Mouse (Mus musculus) right cerebral cortex, postnatal 36 days (tissue): Measurements from ENCODE around the gene Patz1.

ENCODE experiments used
- DNase-seq, 2 experiments: peaks; one replicate each; pipeline ENCODE4 v3.0.0; 2022; ENCODE audit warnings: low spot score in 2 of 2, mixed read lengths in 1 of 2

Gene Patz1

GRCm38 (mm10) chr11:3288521-3289301 lies at the start of gene Patz1:
TSS of gene Patz1 (plus strand) at chr11:3288874.
- DNase-seq: peak; percentile 30 to 34

GRCm38 (mm10) chr11:3242395-3242794 lies 46.3 kb upstream of the Patz1 start:
- no peak for DNase-seq

- DNase-seq: no peak
These were observed 44.9 kb upstream of the Patz1 start for GRCm38 (mm10) chr11:3243771-3244170.

- no peak for DNase-seq
These were observed 41.3 kb upstream of the Patz1 start for GRCm38 (mm10) chr11:3247387-3247786.

GRCm38 (mm10) chr11:3259537-3259936 lies 29.1 kb upstream of the Patz1 start:
- DNase-seq: no peak

- DNase-seq: no peak
These were observed 23.2 kb upstream of the Patz1 start for GRCm38 (mm10) chr11:3265291-3266078.

- peak; percentile 88 to 91 for DNase-seq
These were observed 22.5 kb upstream of the Patz1 start, which contains the start of gene Drg1 for GRCm38 (mm10) chr11:3266079-3266685. TSS of gene Drg1 (minus strand) at chr11:3266415.

GRCm38 (mm10) chr11:3267133-3267532 lies 21.5 kb upstream of the Patz1 start:
- no peak for DNase-seq

GRCm38 (mm10) chr11:3269241-3269640 lies 19.4 kb upstream of the Patz1 start:
- DNase-seq: no peak

GRCm38 (mm10) chr11:3278351-3278750 lies 10.3 kb upstream of the Patz1 start:
- no peak for DNase-seq

GRCm38 (mm10) chr11:3279729-3280128 lies 8.9 kb upstream of the Patz1 start:
- DNase-seq: no peak

GRCm38 (mm10) chr11:3282887-3283286 lies 5.8 kb upstream of the Patz1 start:
- no peak for DNase-seq

- no peak for DNase-seq
These were observed 5.0 kb upstream of the Patz1 start for GRCm38 (mm10) chr11:3283645-3284044.

GRCm38 (mm10) chr11:3285940-3286339 lies 2.7 kb upstream of the Patz1 start:
- DNase-seq: no peak

- no peak for DNase-seq
These were observed 1.5 kb upstream of the Patz1 start for GRCm38 (mm10) chr11:3287131-3287530.

GRCm38 (mm10) chr11:3287921-3288320 lies 753 bp upstream of the Patz1 start:
- DNase-seq: no peak

- DNase-seq: peak; percentile 60
These were observed 678 bp downstream of the Patz1 start for GRCm38 (mm10) chr11:3289302-3289802.

- peak; percentile 70 to 82 for DNase-seq
These were observed 1.3 kb downstream of the Patz1 start for GRCm38 (mm10) chr11:3289803-3290639.

GRCm38 (mm10) chr11:3290640-3291310 lies 2.1 kb downstream of the Patz1 start:
- peak; percentile 57 to 67 for DNase-seq

- DNase-seq: no peak
These were observed 2.8 kb downstream of the Patz1 start for GRCm38 (mm10) chr11:3291311-3292061.
